Mouse (Mus musculus): ENCODE data around the gene Got2.

DNA sequence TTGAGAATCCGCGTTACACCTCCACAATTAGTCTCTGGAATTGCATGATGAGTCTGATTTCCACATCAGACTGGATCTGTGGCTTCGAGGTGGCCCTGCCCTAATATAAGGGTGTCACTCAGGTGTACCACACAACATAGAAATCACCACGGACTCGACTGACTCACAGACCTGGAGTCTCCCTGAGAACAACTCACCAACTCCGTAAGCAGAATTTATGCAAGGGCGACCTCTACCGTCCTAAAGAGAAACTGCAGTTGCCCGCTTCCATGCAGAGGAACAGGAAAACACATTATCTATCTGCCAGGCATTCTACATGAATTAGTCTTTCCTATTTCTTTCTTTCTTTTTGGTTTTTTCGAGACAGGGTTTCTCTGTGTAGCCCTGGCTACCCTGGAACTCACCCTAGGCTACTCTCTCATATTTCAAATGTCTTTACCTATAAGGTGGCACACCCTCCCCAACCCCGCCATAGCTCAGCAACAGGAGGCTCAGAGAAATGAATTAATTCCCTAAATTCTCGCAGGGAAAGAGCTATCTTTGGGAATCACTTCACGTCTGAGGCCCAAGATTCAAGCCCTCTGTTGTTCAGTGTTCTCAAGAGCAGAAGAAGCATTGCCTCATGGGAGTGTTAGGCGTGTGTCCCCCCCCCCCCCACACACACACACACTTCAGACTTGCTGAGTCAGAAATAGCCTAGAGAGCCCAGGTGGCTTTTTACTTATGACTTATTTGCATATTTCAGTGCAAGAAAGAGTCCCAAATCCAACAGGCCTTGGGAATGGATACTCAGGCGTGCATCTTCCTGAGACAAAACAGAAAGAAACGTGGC, 55.5 kb downstream of the Got2 start:
- TF ChIP-seq POLR2A (IDR thresholded peaks at IDR 0.05; ENCODE audit: borderline replicate concordance, extremely low read depth, insufficient read depth, insufficient read length, poor library complexity, severe bottlenecking) (no peak), CTCF (IDR thresholded peaks at IDR 0.05; ENCODE audit: borderline replicate concordance, extremely low read depth, insufficient read depth, insufficient read length) (peak; percentile 93)

All from brain, embryonic 14.5 days (tissue).